Comparison of ENCODE assay signal across 15 mouse cellular contexts in genomic region chr17:5710320-5711104, GRCm38 (mm10).
DNase-seq lines count a peak whose midpoint lies in the region; ATAC-seq and TF ChIP-seq lines count a peak whose summit lies in the region.
"Had no signal": no experiment of that assay in that cellular context is flagged by ENCODE, and none has a peak within 500 bp of the region (broad histone marks: within the 10 kb centered on the region; RNA-seq: fewer than 3 reads in every experiment).

No protein-coding gene starts in this region.

- intact Hi-C loops in heart, postnatal 36 days (cut with DNase I) = no loop called here

- TF ChIP-seq POLR2A in bone marrow macrophage, adult 2 months (IDR thresholded peaks at IDR 0.05; ENCODE audit: borderline replicate concordance, low read depth, low read length) = no peak

- H3K27ac ChIP-seq in hindbrain, embryonic 12.5 days = peak overlapping the region; percentile 35
- no peak overlapping the region for H3K27ac ChIP-seq in hindbrain, postnatal 0 days
- 0 out of 2 replicates have a peak overlapping the region, but pooled peaks have one; percentile 6 for H3K27ac ChIP-seq in bone marrow macrophage, adult 2 months (ENCODE audit: insufficient read depth, low read depth, low read length)
- H3K27ac ChIP-seq in hindbrain, embryonic 16.5 days (ENCODE audit: low read depth, low read length) = no peak overlapping the region
- H3K27ac ChIP-seq: heart, embryonic 13.5 days; liver, embryonic 14.5 days had no signal

- DNase-seq in hindbrain, postnatal 0 days (ENCODE audit: low spot score) = no peak
- peak; percentile 46 for DNase-seq in retina, embryonic 14.5 days (ENCODE audit: low spot score)
- DNase-seq in adrenal gland, postnatal 4 days (ENCODE audit: low spot score in 2 of 2) = no peak
- DNase-seq in heart, postnatal 36 days = no peak
- DNase-seq: cerebellum, adult 8-10 months; gastrocnemius, postnatal 25 days; kidney, adult 2 months; right cerebral cortex, adult 18-20 months; spleen, adult 18-20 months had no signal

- no peak overlapping the region for H3K9ac ChIP-seq in hindbrain, embryonic 12.5 days
- H3K9ac ChIP-seq in hindbrain, postnatal 0 days (replicated peaks; ENCODE audit: low read length) = no peak overlapping the region
- no peak overlapping the region for H3K9ac ChIP-seq in hindbrain, embryonic 16.5 days (ENCODE audit: low read depth, low read length)
- H3K9ac ChIP-seq: heart, embryonic 13.5 days; liver, embryonic 14.5 days had no signal

- H3K9me3 ChIP-seq in hindbrain, embryonic 12.5 days (replicated peaks) = no peaks in the 10 kb centered on the region
- no peaks in the 10 kb centered on the region for H3K9me3 ChIP-seq in hindbrain, postnatal 0 days (ENCODE audit: low read length)
- H3K9me3 ChIP-seq in hindbrain, embryonic 16.5 days (ENCODE audit: control insufficient read depth, low read length) = no peaks in the 10 kb centered on the region
- H3K9me3 ChIP-seq: heart, embryonic 13.5 days had no signal

- 62% methylated on average over 7 of the region's 7 CpGs for WGBS in hindbrain, embryonic 12.5 days
- 56% methylated on average over 7 of the region's 7 CpGs for WGBS in hindbrain, postnatal 0 days
- 47% methylated on average over 7 of the region's 7 CpGs for WGBS in hindbrain, embryonic 16.5 days

- H3K4me1 ChIP-seq in hindbrain, embryonic 12.5 days = peaks cover 19% of the 10 kb centered on the region
- no peaks in the 10 kb centered on the region for H3K4me1 ChIP-seq in hindbrain, postnatal 0 days (ENCODE audit: insufficient read depth, low read length)
- H3K4me1 ChIP-seq in bone marrow macrophage, adult 2 months (ENCODE audit: control insufficient read depth, insufficient read depth, low read length) = peaks cover 24% of the 10 kb centered on the region
- H3K4me1 ChIP-seq in hindbrain, embryonic 16.5 days (ENCODE audit: control insufficient read depth, insufficient read depth, low read depth, low read length) = peaks cover 5% of the 10 kb centered on the region

- H3K27me3 ChIP-seq in hindbrain, embryonic 12.5 days = no peaks in the 10 kb centered on the region
- H3K27me3 ChIP-seq in hindbrain, postnatal 0 days (ENCODE audit: insufficient read depth, low read length) = no peaks in the 10 kb centered on the region
- no peaks in the 10 kb centered on the region for H3K27me3 ChIP-seq in hindbrain, embryonic 16.5 days (replicated peaks; ENCODE audit: control insufficient read depth, insufficient read depth, low read length)

- ATAC-seq in hindbrain, embryonic 12.5 days (ENCODE audit: low FRiP score) = no peak
- no peak for ATAC-seq in hindbrain, postnatal 0 days
- ATAC-seq in hindbrain, embryonic 16.5 days = 0 out of 2 replicates have a peak, but pooled peaks have one; percentile 54
- ATAC-seq: lung, postnatal 0 days had no signal

- H3K4me2 ChIP-seq in hindbrain, embryonic 12.5 days (replicated peaks) = no peak overlapping the region
- no peak overlapping the region for H3K4me2 ChIP-seq in hindbrain, postnatal 0 days (ENCODE audit: low read depth, low read length)
- no peak overlapping the region for H3K4me2 ChIP-seq in hindbrain, embryonic 16.5 days (ENCODE audit: low read length)
- H3K4me2 ChIP-seq: heart, embryonic 13.5 days had no signal

- no peak overlapping the region for H3K4me3 ChIP-seq in hindbrain, embryonic 12.5 days
- H3K4me3 ChIP-seq in hindbrain, postnatal 0 days (ENCODE audit: low read length) = no peak overlapping the region
- no peak overlapping the region for H3K4me3 ChIP-seq in bone marrow macrophage, adult 2 months (ENCODE audit: insufficient read depth, low read length)
- no peak overlapping the region for H3K4me3 ChIP-seq in hindbrain, embryonic 16.5 days (ENCODE audit: low read length)
- H3K4me3 ChIP-seq: heart, embryonic 13.5 days had no signal

- H3K36me3 ChIP-seq in hindbrain, embryonic 12.5 days = no peaks in the 10 kb centered on the region
- no peaks in the 10 kb centered on the region for H3K36me3 ChIP-seq in hindbrain, postnatal 0 days (ENCODE audit: insufficient read depth, low read length)
- H3K36me3 ChIP-seq in hindbrain, embryonic 16.5 days (ENCODE audit: control insufficient read depth, insufficient read depth, low read length) = no peaks in the 10 kb centered on the region
- H3K36me3 ChIP-seq: heart, embryonic 13.5 days had no signal

- no peak for TF ChIP-seq CTCF in hindbrain, postnatal 0 days (IDR thresholded peaks at IDR 0.05; ENCODE audit: low read depth)
- TF ChIP-seq CTCF in bone marrow macrophage, adult 2 months (IDR thresholded peaks at IDR 0.05; ENCODE audit: low read depth, low read length) = no peak

Comparison
In these comparisons a context has a peak if more than half of its experiments do, and no peak if none do; other contexts are left out.
1. H3K27ac ChIP-seq: peak in hindbrain, embryonic 12.5 days (single experiment) and bone marrow macrophage, adult 2 months (single experiment); none in hindbrain, postnatal 0 days (single experiment) and hindbrain, embryonic 16.5 days (single experiment).